Mouse (Mus musculus) T-cell, adult 66 days (primary cell): ENCODE data around the gene Gfra4. TPM values are rescaled to one million over a fixed set of nuclear protein-coding genes. Genes with fewer than 3 reads are reported as not detected.

ENCODE experiments used
- total RNA-seq, 2 experiments: library from RNA; stranded (reverse); gene quantifications; 3 replicates in 1 of 2; 4 replicates in 1 of 2; pipeline ENCODE4 v1.2.4; 2023

Gfra4 gene
- total RNA-seq = under 1 TPM in 1 of 2 experiments, not detected in 1; 0.53 TPM

GRCm38 (mm10) chr2:131042988-131043387, at the start of gene Gfra4:
TSS of gene Gfra4 (minus strand) at chr2:131043088.

DNA sequence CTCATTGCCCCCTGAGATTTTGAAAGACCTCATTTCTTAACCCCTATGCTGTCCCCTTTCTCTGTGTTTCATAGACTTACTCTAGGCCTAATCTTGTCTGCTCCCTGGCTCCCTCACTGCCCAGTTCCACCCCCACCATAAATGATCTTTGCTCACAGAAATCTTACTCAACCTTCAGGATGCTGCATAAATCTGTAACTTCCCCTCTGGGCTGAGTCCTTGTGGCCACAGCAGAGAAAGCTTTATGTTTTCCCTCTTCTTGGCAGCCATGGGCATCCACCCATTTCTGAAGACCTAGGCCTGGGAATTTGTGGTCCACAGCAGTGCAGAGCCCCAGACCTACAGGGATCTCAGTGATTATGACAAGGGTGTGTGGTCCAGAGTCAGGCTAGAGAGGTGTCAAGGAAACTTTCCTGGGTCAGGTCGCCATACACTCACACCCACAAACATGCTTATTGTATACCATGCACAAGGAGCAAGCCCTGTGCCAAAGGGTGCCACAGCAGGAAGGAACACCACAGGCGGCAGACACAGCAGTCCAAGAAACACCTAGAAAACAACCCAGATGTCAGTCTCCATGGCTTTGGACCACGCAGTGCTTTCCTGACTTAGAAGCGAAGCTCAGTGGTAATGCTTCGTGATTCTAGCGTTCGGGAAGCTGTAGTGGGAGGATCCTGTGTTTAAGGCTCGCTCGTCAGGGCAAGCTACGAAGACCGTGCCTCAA, 43.9 kb upstream of the Gfra4 start, which contains the start of gene Siglec1:
Gene Siglec1, minus strand, starts transcription at position 99 of the 724 bp plus-strand sequence.

DNA sequence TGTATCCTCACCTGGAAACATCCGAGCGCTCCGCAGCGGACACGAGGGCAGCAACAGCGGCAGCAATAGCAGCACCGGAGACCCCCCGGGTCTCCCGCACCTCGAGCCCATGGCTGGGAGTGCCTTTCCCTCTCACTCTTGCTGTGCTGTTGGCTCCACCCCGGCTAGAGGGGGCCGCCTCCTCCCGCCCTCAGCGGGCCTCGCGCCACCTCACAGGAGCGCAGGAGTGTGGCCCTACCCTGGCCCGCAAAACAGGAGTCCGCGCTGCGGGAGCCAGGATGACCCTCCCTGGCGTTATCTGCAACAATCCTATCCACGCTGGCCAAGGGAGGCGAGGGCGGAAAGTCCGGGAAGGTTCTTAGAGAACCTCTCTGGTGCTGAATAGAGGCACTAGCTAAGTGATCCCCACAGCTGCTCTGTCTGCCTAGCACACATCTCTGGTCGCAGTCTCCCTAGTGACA, 20.5 kb upstream of the Gfra4 start, which contains the start of gene Adam33:
Gene Adam33, minus strand, starts transcription at position 411 of the 461 bp plus-strand sequence.

Other genes with a start within 250 kb of the Gfra4 start
- 10 to 100 TPM; 20.6 to 31.5 TPM for gene 4930402H24Rik, start 136.7 kb downstream of the Gfra4 start, total RNA-seq
- gene Atrn, start 136.6 kb downstream of the Gfra4 start, total RNA-seq = 10 to 100 TPM; 25.6 to 26.5 TPM
- not detected for gene Adam33, start 20.7 kb upstream of the Gfra4 start, total RNA-seq
- under 1 TPM; 0.09 to 0.18 TPM for gene Siglec1, start 43.7 kb upstream of the Gfra4 start, total RNA-seq
- not detected for gene Hspa12b, start 84.2 kb upstream of the Gfra4 start, total RNA-seq
- gene Gm11037, start 90.4 kb upstream of the Gfra4 start, total RNA-seq = not detected
- gene 1700037H04Rik, start 117.0 kb upstream of the Gfra4 start, total RNA-seq = 10 to 100 TPM; 23.4 to 23.8 TPM
- gene Cenpb, start 137.0 kb upstream of the Gfra4 start, total RNA-seq = 10 to 100 TPM; 19.9 to 21.5 TPM
- gene Cdc25b, start 143.9 kb upstream of the Gfra4 start, total RNA-seq = 10 to 100 TPM; 53.4 to 68.8 TPM
- 1 to 10 TPM; 2.5 to 2.6 TPM for gene Spef1, start 144.2 kb upstream of the Gfra4 start, total RNA-seq
- 10 to 100 TPM in 1 of 2 experiments, 1 to 10 TPM in 1; 8.7 to 14.5 TPM for gene Ap5s1, start 164.0 kb upstream of the Gfra4 start, total RNA-seq
- 10 to 100 TPM; 16.4 to 19.4 TPM for gene Mavs, start 191.0 kb upstream of the Gfra4 start, total RNA-seq
- gene Pank2, start 219.4 kb upstream of the Gfra4 start, total RNA-seq = 10 to 100 TPM; 66.2 to 72.7 TPM